Mouse (Mus musculus): ENCODE results near the gene Rer1.

The Rer1 gene

GRCm38 (mm10) chr4:155086108-155087024, at the start of gene Rer1, which contains the start of gene Morn1:
Rer1 (minus strand) TSS chr4:155086382.
Morn1 (plus strand) TSS chr4:155086577.
- peak; percentile 100 for DNase-seq

- DNase-seq = no peak
These were observed 48.5 kb upstream of the Rer1 start for GRCm38 (mm10) chr4:155134686-155135172.

- no peak for DNase-seq
These were observed 47.7 kb upstream of the Rer1 start for GRCm38 (mm10) chr4:155133658-155134417.

- no peak for DNase-seq
These were observed 47.0 kb upstream of the Rer1 start for GRCm38 (mm10) chr4:155133188-155133587.

- no peak for DNase-seq
These were observed 44.4 kb upstream of the Rer1 start for GRCm38 (mm10) chr4:155130616-155131015.

GRCm38 (mm10) chr4:155129996-155130395, 43.8 kb upstream of the Rer1 start:
- DNase-seq = peak; percentile 76

GRCm38 (mm10) chr4:155129132-155129917, 43.1 kb upstream of the Rer1 start:
- DNase-seq = no peak

- DNase-seq = no peak
These were observed 42.2 kb upstream of the Rer1 start for GRCm38 (mm10) chr4:155128411-155128810.

- no peak for DNase-seq
These were observed 40.6 kb upstream of the Rer1 start for GRCm38 (mm10) chr4:155126602-155127372.

GRCm38 (mm10) chr4:155126194-155126593, 40.0 kb upstream of the Rer1 start:
- DNase-seq = no peak

GRCm38 (mm10) chr4:155125310-155125709, 39.1 kb upstream of the Rer1 start:
- DNase-seq = no peak

GRCm38 (mm10) chr4:155123868-155124534, 37.8 kb upstream of the Rer1 start:
- DNase-seq = no peak

- no peak for DNase-seq
These were observed 36.4 kb upstream of the Rer1 start for GRCm38 (mm10) chr4:155122444-155123040.

GRCm38 (mm10) chr4:155121915-155122443, 35.8 kb upstream of the Rer1 start:
- no peak for DNase-seq

GRCm38 (mm10) chr4:155121222-155121621, 35.0 kb upstream of the Rer1 start:
- DNase-seq = no peak

GRCm38 (mm10) chr4:155120583-155120982, 34.4 kb upstream of the Rer1 start:
- DNase-seq = no peak

GRCm38 (mm10) chr4:155120038-155120437, 33.9 kb upstream of the Rer1 start:
- no peak for DNase-seq

GRCm38 (mm10) chr4:155118278-155118677, 32.1 kb upstream of the Rer1 start:
- DNase-seq = no peak

GRCm38 (mm10) chr4:155117396-155117978, 31.3 kb upstream of the Rer1 start:
- DNase-seq = no peak

- no peak for DNase-seq
These were observed 30.4 kb upstream of the Rer1 start for GRCm38 (mm10) chr4:155116607-155117006.
